Mouse (Mus musculus) cortical plate, adult 2 months (tissue): Measurements from ENCODE around the gene Gsg1l2.

Experiments used
- CTCF ChIP-seq: fragments of 200-500 bp; IDR thresholded peaks from 2 replicates; pipeline ENCODE4 v1.5.1; 2011; ENCODE audit warnings: mild to moderate bottlenecking, control low read depth, low read length; ENCODE audit not compliant: insufficient read depth; ENCODE audit errors: extremely low read depth
- POLR2A ChIP-seq: fragments of 200-500 bp; IDR thresholded peaks from 2 replicates; pipeline ENCODE4 v1.6.1; 2011; ENCODE audit warnings: mild to moderate bottlenecking, low read length, control low read depth; ENCODE audit not compliant: insufficient read depth; ENCODE audit errors: extremely low read depth

GRCm38 (mm10) chr11:67811535-67811934, 37.1 kb downstream of the Gsg1l2 start:
- TF ChIP-seq CTCF (peak; percentile 26; the same call in 1 of the 2 replicates), POLR2A (no peak)
